Comparison of ENCODE assay signal across 9 mouse cellular contexts in genomic region chr9:109849312-109849758, GRCm38 (mm10). TPM values are rescaled to one million over a fixed set of nuclear protein-coding genes. Genes with fewer than 3 reads are reported as not detected.
DNase-seq lines count a peak whose midpoint lies in the region; ATAC-seq and TF ChIP-seq lines count a peak whose summit lies in the region.
"Had no signal": no experiment of that assay in that cellular context is flagged by ENCODE, and none has a peak within 500 bp of the region (broad histone marks: within the 10 kb centered on the region; RNA-seq: fewer than 3 reads in every experiment).

Gene Camp (minus strand): TSS chr9:109849617.

- no peaks in the 10 kb centered on the region for H3K4me1 ChIP-seq in midbrain, postnatal 0 days (ENCODE audit: insufficient read depth, low read length)
- H3K4me1 ChIP-seq in midbrain, embryonic 10.5 days: no peaks in the 10 kb centered on the region

- H3K27ac ChIP-seq in midbrain, postnatal 0 days (ENCODE audit: low read depth, low read length): no peak within 1 kb of the TSS
- H3K27ac ChIP-seq in midbrain, embryonic 10.5 days (replicated peaks): no peak within 1 kb of the TSS
- H3K27ac ChIP-seq: macrophage had no signal

- intact Hi-C loops in heart, postnatal 36 days (cut with DNase I): no loop called here

- H3K4me2 ChIP-seq in midbrain, postnatal 0 days (ENCODE audit: low read depth, low read length, poor library complexity, severe bottlenecking): no peak within 1 kb of the TSS

- H3K4me3 ChIP-seq in midbrain, postnatal 0 days (ENCODE audit: low read depth, low read length): no peak within 1 kb of the TSS
- H3K4me3 ChIP-seq in midbrain, embryonic 10.5 days: no peak within 1 kb of the TSS

- 66% methylated on average over 6 of the region's 6 CpGs for WGBS in midbrain, postnatal 0 days
- 87% methylated on average over 6 of the region's 6 CpGs for WGBS in midbrain, embryonic 10.5 days

- ATAC-seq in midbrain, postnatal 0 days (ENCODE audit: low FRiP score): no peak
- peak; percentile 66 for ATAC-seq in common myeloid progenitor, adult 5-6 weeks (replicated peaks; ENCODE audit: low read depth, poor library complexity, severe bottlenecking)
- no peak for ATAC-seq in activated CD4-positive, CD25-positive, alpha-beta regulatory T cell, adult 4 months

- H3K9me3 ChIP-seq in midbrain, postnatal 0 days (ENCODE audit: low read length): no peaks in the 10 kb centered on the region
- no peaks in the 10 kb centered on the region for H3K9me3 ChIP-seq in midbrain, embryonic 10.5 days (replicated peaks)

- H3K27me3 ChIP-seq in midbrain, postnatal 0 days (ENCODE audit: insufficient read depth, low read length): no peaks in the 10 kb centered on the region
- H3K27me3 ChIP-seq in midbrain, embryonic 10.5 days (ENCODE audit: low read depth, poor library complexity, severe bottlenecking): no peaks in the 10 kb centered on the region

- no peaks in the 10 kb centered on the region for H3K36me3 ChIP-seq in midbrain, postnatal 0 days (ENCODE audit: insufficient read depth, low read length)
- peaks cover 8% of the 10 kb centered on the region for H3K36me3 ChIP-seq in midbrain, embryonic 10.5 days

- no peak for TF ChIP-seq CTCF in midbrain, postnatal 0 days (IDR thresholded peaks at IDR 0.05)

- peak; percentile 61 for DNase-seq in midbrain, postnatal 0 days (ENCODE audit: low spot score)
- no peak for DNase-seq in midbrain, embryonic 10.5 days (ENCODE audit: low spot score)
- DNase-seq in heart, postnatal 36 days: peak; percentile 65 to 68
- peak; percentile 79 for DNase-seq in lung, postnatal 10 days
- DNase-seq in frontal cortex, postnatal 10 days (ENCODE audit: low spot score in 2 of 2): no peak
- no peak for DNase-seq in embryo, embryonic 11 days

- H3K9ac ChIP-seq in midbrain, postnatal 0 days (replicated peaks; ENCODE audit: low read length, poor library complexity, severe bottlenecking): no peak within 1 kb of the TSS

RNA-seq across cellular contexts. Expression of gene Camp, which starts in this region (rescaled TPM):
- not detected in 2 replicates for total RNA-seq in midbrain, postnatal 0 days (2014; rRNA removed)
- 0.21 and 0.31 TPM in 2 replicates for polyA plus RNA-seq in midbrain, postnatal 0 days (2015; fragmentation: Nextera tagmentation; extraction: Ambion mirVana)
- polyA plus RNA-seq in midbrain, embryonic 10.5 days (2016; fragmentation: Nextera tagmentation; extraction: Ambion mirVana): 0.16 TPM in 1 of 2 replicates, not detected in the other
- 47.0 and 48.3 TPM in 2 replicates for total RNA-seq in common myeloid progenitor, adult 5-6 weeks (2017)
- not detected for total RNA-seq in heart, postnatal 36 days (2021)
- polyA plus RNA-seq in activated CD4-positive, CD25-positive, alpha-beta regulatory T cell, adult 4 months (2017; shearing (Covaris generic)): not detected

Comparison
In these comparisons a context has a peak if more than half of its experiments do, and no peak if none do; other contexts are left out.
1. RNA of gene Camp (total RNA-seq): 47.0 to 48.3 TPM in common myeloid progenitor, adult 5-6 weeks; not detected in heart, postnatal 36 days and not detected in midbrain, postnatal 0 days; every median in the first group is over 10 times any median in the second.
2. Peak in DNase-seq in midbrain, postnatal 0 days; RNA of the gene not detected or under 1 TPM.
3. Peak in DNase-seq in heart, postnatal 36 days; RNA of the gene not detected or under 1 TPM.